Mouse (Mus musculus) midbrain, embryonic 10.5 days (tissue): ENCODE measurements around the gene Dpysl5. TPM values are rescaled to one million over a fixed set of nuclear protein-coding genes. Genes with fewer than 3 reads are reported as not detected.
A peak's percentile ranks its signal among the peaks of the same experiment; 100 is the strongest.

ENCODE experiments used
- DNase-seq: peaks from one replicate; pipeline ENCODE4 v3.0.0-alpha.2; 2017; ENCODE audit warnings: low spot score
- H3K27ac ChIP-seq: fragments of 300-500 bp; sonication (generic); replicated peaks from 2 replicates; pipeline ENCODE4 v1.5.1; 2016; ENCODE audit warnings: mild to moderate bottlenecking
- H3K27me3 ChIP-seq: fragments of 300-500 bp; sonication (generic); 2 replicates; pipeline ENCODE4 v1.6.1; 2016; ENCODE audit warnings: low read depth, mild to moderate bottlenecking; ENCODE audit not compliant: poor library complexity, severe bottlenecking
- H3K36me3 ChIP-seq: fragments of 300-500 bp; sonication (generic); 2 replicates; pipeline ENCODE4 v1.6.1; 2016; ENCODE audit warnings: mild to moderate bottlenecking, moderate library complexity
- H3K4me1 ChIP-seq: fragments of 300-500 bp; sonication (generic); 2 replicates; pipeline ENCODE4 v1.6.1; 2016
- H3K4me3 ChIP-seq: fragments of 300-500 bp; sonication (generic); 2 replicates; pipeline ENCODE4 v1.5.1; 2016; ENCODE audit warnings: mild to moderate bottlenecking, moderate library complexity
- H3K9me3 ChIP-seq: fragments of 300-500 bp; sonication (generic); replicated peaks from 2 replicates; pipeline ENCODE4 v1.6.1; 2016; ENCODE audit warnings: mild to moderate bottlenecking
- WGBS: fragments of 180-500 bp; shearing (Covaris S2); methylation state at CpG from one replicate; pipeline ENCODE4 v1.1.7; 2016; 5-methylcytosine and 5-hydroxymethylcytosine counted together
- polyA plus RNA-seq: library from polyadenylated mRNA; unstranded; fragments of >200 nt; fragmentation: Nextera tagmentation; extraction: Ambion mirVana; gene quantifications from 2 replicates; pipeline ENCODE4 v1.2.1, GENCODE M21; 2016

Dpysl5 gene
- polyA plus RNA-seq, 1 experiment from 2014 or later: 90.7 TPM

- DNase-seq: peak; percentile 78
- Histone ChIP-seq H3K27ac (peak overlapping the region; percentile 96), H3K4me1 (peaks cover 80% of the 10 kb centered on the region), H3K9me3 (no peaks in the 10 kb centered on the region), H3K27me3 (peaks cover 36% of the 10 kb centered on the region), H3K4me3 (peak overlapping the region; percentile 69), H3K36me3 (peaks cover 27% of the 10 kb centered on the region)
- WGBS: under 1% methylated on average over 43 of the region's 43 CpGs
Observed at GRCm38 (mm10) chr5:30712441-30713298, 1.3 kb downstream of the Dpysl5 start.

GRCm38 (mm10) chr5:30713299-30713675 is 1.9 kb downstream of the Dpysl5 start:
- H3K4me3 ChIP-seq: peak overlapping the region; percentile 69
- DNase-seq: peak; percentile 63
- under 1% methylated on average over 20 of the region's 20 CpGs for WGBS
- no peaks in the 10 kb centered on the region for H3K9me3 ChIP-seq
- peaks cover 27% of the 10 kb centered on the region for H3K36me3 ChIP-seq
- peaks cover 31% of the 10 kb centered on the region for H3K27me3 ChIP-seq
- peak overlapping the region; percentile 96 for H3K27ac ChIP-seq
- peaks cover 80% of the 10 kb centered on the region for H3K4me1 ChIP-seq

- peaks cover 27% of the 10 kb centered on the region for H3K36me3 ChIP-seq
- peak overlapping the region; percentile 69 for H3K4me3 ChIP-seq
- WGBS: 24% methylated on average over 11 of the region's 11 CpGs
- no peaks in the 10 kb centered on the region for H3K9me3 ChIP-seq
- no peak for DNase-seq
- peaks cover 80% of the 10 kb centered on the region for H3K4me1 ChIP-seq
- peaks cover 27% of the 10 kb centered on the region for H3K27me3 ChIP-seq
- H3K27ac ChIP-seq: peak overlapping the region; percentile 96
Observed at GRCm38 (mm10) chr5:30713691-30714090, 2.3 kb downstream of the Dpysl5 start.

- Histone ChIP-seq H3K4me1 (peaks cover 69% of the 10 kb centered on the region), H3K9me3 (no peaks in the 10 kb centered on the region), H3K27ac (no peak overlapping the region), H3K27me3 (peaks cover 18% of the 10 kb centered on the region), H3K36me3 (peaks cover 47% of the 10 kb centered on the region), H3K4me3 (no peak overlapping the region)
- WGBS: 89% methylated on average over 2 of the region's 2 CpGs
- DNase-seq: no peak
Observed at GRCm38 (mm10) chr5:30716311-30716710, 4.9 kb downstream of the Dpysl5 start.

GRCm38 (mm10) chr5:30717506-30717905 is 6.1 kb downstream of the Dpysl5 start:
- peaks cover 59% of the 10 kb centered on the region for H3K36me3 ChIP-seq
- no peaks in the 10 kb centered on the region for H3K9me3 ChIP-seq
- H3K4me3 ChIP-seq: peak overlapping the region; percentile 36; the same call in 1 of the 2 replicates
- H3K27ac ChIP-seq: peak overlapping the region; percentile 90
- no peak for DNase-seq
- H3K4me1 ChIP-seq: peaks cover 65% of the 10 kb centered on the region
- 88% methylated on average over 4 of the region's 4 CpGs for WGBS
- peaks cover 9% of the 10 kb centered on the region for H3K27me3 ChIP-seq

- Histone ChIP-seq H3K4me3 (peak overlapping the region; percentile 36), H3K9me3 (no peaks in the 10 kb centered on the region), H3K27me3 (peaks cover 2% of the 10 kb centered on the region), H3K27ac (peak overlapping the region; percentile 90), H3K36me3 (peaks cover 66% of the 10 kb centered on the region), H3K4me1 (peaks cover 65% of the 10 kb centered on the region)
- peak; percentile 67 for DNase-seq
- 51% methylated on average over 10 of the region's 10 CpGs for WGBS
Observed at GRCm38 (mm10) chr5:30717991-30718703, 6.8 kb downstream of the Dpysl5 start.

GRCm38 (mm10) chr5:30721935-30722334 is 10.6 kb downstream of the Dpysl5 start:
- H3K4me3 ChIP-seq: no peak overlapping the region
- H3K4me1 ChIP-seq: peaks cover 33% of the 10 kb centered on the region
- H3K36me3 ChIP-seq: peaks cover 80% of the 10 kb centered on the region
- H3K9me3 ChIP-seq: no peaks in the 10 kb centered on the region
- DNase-seq: no peak
- no peak overlapping the region for H3K27ac ChIP-seq
- WGBS: 95% methylated on average over 8 of the region's 8 CpGs
- H3K27me3 ChIP-seq: no peaks in the 10 kb centered on the region

- no peak for DNase-seq
- H3K36me3 ChIP-seq: peaks cover 75% of the 10 kb centered on the region
- H3K27me3 ChIP-seq: no peaks in the 10 kb centered on the region
- H3K4me1 ChIP-seq: peaks cover 5% of the 10 kb centered on the region; the same call in 1 of the 2 replicates
- H3K4me3 ChIP-seq: no peak overlapping the region
- 89% methylated on average over 5 of the region's 5 CpGs for WGBS
- H3K27ac ChIP-seq: no peak overlapping the region
- no peaks in the 10 kb centered on the region for H3K9me3 ChIP-seq
Observed at GRCm38 (mm10) chr5:30726151-30726693, 14.9 kb downstream of the Dpysl5 start.

GRCm38 (mm10) chr5:30732511-30732910 is 21.1 kb downstream of the Dpysl5 start:
- DNase-seq: no peak
- 88% methylated on average over 7 of the region's 7 CpGs for WGBS
- peaks cover 55% of the 10 kb centered on the region for H3K36me3 ChIP-seq
- H3K9me3 ChIP-seq: no peaks in the 10 kb centered on the region
- H3K4me1 ChIP-seq: peaks cover 52% of the 10 kb centered on the region
- H3K27me3 ChIP-seq: no peaks in the 10 kb centered on the region
- no peak overlapping the region for H3K27ac ChIP-seq
- H3K4me3 ChIP-seq: no peak overlapping the region

- DNase-seq: no peak
- H3K4me3 ChIP-seq: no peak overlapping the region
- H3K36me3 ChIP-seq: peaks cover 59% of the 10 kb centered on the region
- 0 out of 2 replicates have a peak overlapping the region, but pooled peaks have one; percentile 4 for H3K27ac ChIP-seq
- H3K27me3 ChIP-seq: no peaks in the 10 kb centered on the region
- peaks cover 74% of the 10 kb centered on the region for H3K4me1 ChIP-seq
- WGBS: 35% methylated on average over 4 of the region's 4 CpGs
- no peaks in the 10 kb centered on the region for H3K9me3 ChIP-seq
Observed at GRCm38 (mm10) chr5:30734666-30735065, 23.3 kb downstream of the Dpysl5 start.

GRCm38 (mm10) chr5:30738127-30738828 is 26.9 kb downstream of the Dpysl5 start:
- Histone ChIP-seq H3K4me3 (no peak overlapping the region), H3K27ac (0 out of 2 replicates have a peak overlapping the region, but pooled peaks have one; percentile 50), H3K9me3 (no peaks in the 10 kb centered on the region), H3K36me3 (peaks cover 71% of the 10 kb centered on the region), H3K27me3 (no peaks in the 10 kb centered on the region), H3K4me1 (peaks cover 70% of the 10 kb centered on the region)
- no peak for DNase-seq
- WGBS: 46% methylated on average over 10 of the region's 10 CpGs

GRCm38 (mm10) chr5:30739595-30739994 is 28.2 kb downstream of the Dpysl5 start:
- H3K36me3 ChIP-seq: peaks cover 79% of the 10 kb centered on the region
- peaks cover 61% of the 10 kb centered on the region for H3K4me1 ChIP-seq

More at GRCm38 (mm10) chr5:30739595-30739994, 28.2 kb downstream of the Dpysl5 start:
- H3K27me3 ChIP-seq: no peaks in the 10 kb centered on the region
- 84% methylated on average over 8 of the region's 8 CpGs for WGBS
- no peak for DNase-seq
- H3K9me3 ChIP-seq: no peaks in the 10 kb centered on the region
- no peak overlapping the region for H3K27ac ChIP-seq
- no peak overlapping the region for H3K4me3 ChIP-seq
